Mouse (Mus musculus) brain, embryonic 14.5 days (tissue): ENCODE measurements at regions not wholly inside any gene's neighbourhood (a gene's known extent, or its start where the extent isn't known, plus 50 kb on each side); places are given as distances from the start of the nearest gene placed in this dataset.
A peak's percentile ranks its signal among the peaks of the same experiment; 100 is the strongest.

Source experiments
- DNase-seq: peaks from one replicate; pipeline ENCODE4 v3.0.0-alpha.2; 2011; ENCODE audit warnings: low read depth
- CTCF ChIP-seq: fragments of 200-500 bp; IDR thresholded peaks from 2 replicates; pipeline ENCODE4 v1.5.1; 2012; ENCODE audit warnings: inconsistent platforms, mild to moderate bottlenecking, moderate library complexity, borderline replicate concordance; ENCODE audit not compliant: insufficient read depth, insufficient read length; ENCODE audit errors: extremely low read depth
- POLR2A ChIP-seq: fragments of 200-500 bp; IDR thresholded peaks from 2 replicates; pipeline ENCODE4 v1.6.1; 2012; ENCODE audit warnings: mild to moderate bottlenecking, inconsistent platforms, borderline replicate concordance; ENCODE audit not compliant: poor library complexity, insufficient read depth, insufficient read length, severe bottlenecking; ENCODE audit errors: extremely low read depth

DNA sequence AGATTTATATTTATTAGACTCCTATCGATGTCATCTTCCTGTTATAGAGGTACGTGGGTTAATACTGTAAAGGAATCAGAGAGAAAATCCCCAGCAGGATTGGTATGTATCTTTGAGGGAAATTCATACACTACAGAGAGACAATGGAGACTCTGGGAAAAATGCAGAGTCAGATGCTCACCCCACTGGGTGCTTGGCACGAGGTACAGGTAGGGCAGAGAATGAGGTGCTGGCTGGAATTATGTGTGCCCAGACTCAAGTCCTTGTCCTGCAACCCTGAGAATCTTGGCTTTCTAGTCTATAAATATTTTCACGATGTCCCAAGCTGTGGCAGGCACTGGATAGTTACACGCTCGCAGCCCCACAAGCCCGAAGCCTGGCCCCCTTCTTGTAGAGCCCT lies 57.8 kb upstream of the Cry1 start:
- TF ChIP-seq CTCF: no peak
- TF ChIP-seq POLR2A: no peak
- no peak for DNase-seq

DNA sequence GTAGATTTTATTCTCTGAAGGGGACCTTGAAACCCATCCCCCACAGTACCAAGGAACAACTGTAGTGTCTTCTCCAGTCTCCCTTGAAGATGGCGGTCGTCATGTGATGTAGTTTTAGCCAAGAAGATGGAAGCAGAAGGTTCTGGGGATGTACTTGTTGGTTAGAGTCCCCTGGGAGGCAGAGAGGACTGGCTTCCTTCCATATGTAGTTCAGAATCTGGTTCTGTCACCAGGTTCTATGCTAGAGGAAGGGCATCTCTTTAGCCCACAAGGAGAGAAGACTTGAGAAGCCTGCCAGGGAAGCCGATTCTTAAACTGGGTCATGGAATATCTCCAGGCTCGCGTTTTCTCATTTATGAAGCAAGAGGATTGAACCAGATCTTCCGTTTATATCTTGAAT lies 58.7 kb upstream of the Cry1 start:
- TF ChIP-seq CTCF (no peak), POLR2A (no peak)
- DNase-seq: no peak

DNA sequence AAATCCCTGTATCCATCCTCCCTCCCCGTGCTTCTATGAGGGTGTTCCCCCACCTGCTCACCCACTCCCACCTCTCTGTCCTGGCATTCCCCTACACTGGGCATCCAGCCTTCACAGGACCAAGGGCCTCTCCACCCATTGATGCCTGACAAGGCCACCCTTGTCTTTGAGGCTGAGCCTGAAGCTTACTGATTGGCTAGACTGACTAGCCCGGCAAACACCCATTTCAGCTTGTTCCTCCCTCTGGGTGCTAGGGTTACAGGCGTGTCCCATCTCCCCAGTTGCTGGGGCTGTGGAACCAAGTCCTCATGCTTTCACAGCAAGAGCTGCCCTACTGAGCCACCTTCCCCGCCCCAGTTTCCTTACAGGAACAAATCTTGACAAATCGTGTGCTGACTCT lies 80.9 kb upstream of the Cry1 start:
- TF ChIP-seq CTCF (no peak), POLR2A (no peak)
- DNase-seq: peak; percentile 7

DNA sequence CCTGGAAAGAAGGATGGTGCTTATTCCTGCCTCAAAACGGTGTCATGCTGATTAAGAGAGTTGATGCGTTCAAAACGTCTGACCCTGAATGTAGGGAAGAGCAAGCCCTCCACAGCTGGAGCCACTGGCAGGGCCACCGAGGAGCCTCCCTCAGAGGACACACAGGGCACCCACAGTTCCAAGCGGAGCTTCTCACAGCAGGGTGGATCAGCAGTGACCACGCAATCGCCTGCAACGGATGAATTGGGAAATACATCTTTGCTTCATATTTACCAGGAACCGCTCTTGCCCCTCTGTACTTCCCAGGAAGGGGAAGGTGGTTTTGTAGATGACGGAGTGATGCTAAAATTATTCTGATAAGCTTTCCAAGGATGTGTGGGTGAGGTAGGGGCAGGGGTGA lies 81.3 kb upstream of the Cry1 start:
- no peak for DNase-seq
- no peak for TF ChIP-seq POLR2A
- TF ChIP-seq CTCF: no peak

DNA sequence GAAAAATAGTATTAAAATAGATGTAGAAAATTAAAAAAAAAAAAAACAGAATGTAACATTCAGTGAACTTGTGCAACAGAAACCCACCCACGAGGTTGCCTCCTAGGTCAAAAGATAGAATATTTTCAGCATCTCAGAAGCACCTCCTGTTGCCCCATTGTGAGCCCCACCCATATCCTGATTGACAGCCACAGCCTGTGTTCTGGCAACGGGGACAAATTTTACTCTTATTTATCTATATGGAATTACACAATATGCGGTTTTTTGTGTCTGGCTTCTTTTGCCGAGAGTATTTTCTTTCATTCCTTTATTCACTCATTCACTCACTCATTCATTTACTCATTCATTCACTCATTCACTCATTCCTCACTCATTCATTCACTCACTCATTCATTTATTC lies 81.9 kb upstream of the Cry1 start:
- no peak for TF ChIP-seq CTCF
- TF ChIP-seq POLR2A: no peak
- DNase-seq: no peak

DNA sequence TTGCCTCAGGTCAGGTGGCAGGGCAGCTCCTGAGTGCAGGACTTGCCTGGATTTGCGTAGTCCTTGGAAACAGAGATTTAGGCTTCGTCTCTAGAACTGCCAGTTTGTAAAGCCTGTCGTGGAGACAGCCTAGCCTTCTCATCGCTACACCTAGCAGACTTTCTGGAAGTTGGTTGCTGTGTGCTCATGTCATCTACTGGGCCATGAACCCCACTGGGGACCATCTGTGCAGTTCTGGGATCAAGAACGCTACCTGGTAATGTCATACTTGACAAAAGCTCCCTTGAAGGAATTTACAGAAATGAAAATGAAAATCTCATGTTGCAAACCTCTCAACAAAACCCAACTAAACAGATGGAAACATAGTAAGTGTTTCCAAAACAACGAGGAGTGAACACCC lies 85.3 kb upstream of the Cry1 start:
- no peak for TF ChIP-seq CTCF
- TF ChIP-seq POLR2A: no peak
- DNase-seq: no peak

DNA sequence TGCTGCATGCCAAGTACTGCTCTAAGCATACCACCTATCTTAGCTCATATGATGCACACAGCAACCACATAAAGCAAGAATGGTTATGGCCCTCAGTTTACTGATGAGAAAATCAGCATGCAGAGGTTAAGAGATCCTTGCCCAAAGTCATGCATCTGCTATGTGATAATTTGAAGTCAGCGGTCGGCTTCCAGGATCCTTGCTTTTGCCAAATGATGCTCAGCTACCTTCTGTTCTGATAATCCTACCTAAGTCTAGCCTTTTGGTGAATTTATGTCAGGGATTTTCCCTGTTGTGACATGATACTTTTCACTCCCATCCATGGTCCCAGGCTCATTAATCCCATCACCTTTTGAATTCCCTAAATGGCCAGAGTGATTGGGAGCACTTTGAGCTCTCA lies 91.9 kb upstream of the Cry1 start:
- TF ChIP-seq CTCF: no peak
- no peak for TF ChIP-seq POLR2A
- DNase-seq: no peak

DNA sequence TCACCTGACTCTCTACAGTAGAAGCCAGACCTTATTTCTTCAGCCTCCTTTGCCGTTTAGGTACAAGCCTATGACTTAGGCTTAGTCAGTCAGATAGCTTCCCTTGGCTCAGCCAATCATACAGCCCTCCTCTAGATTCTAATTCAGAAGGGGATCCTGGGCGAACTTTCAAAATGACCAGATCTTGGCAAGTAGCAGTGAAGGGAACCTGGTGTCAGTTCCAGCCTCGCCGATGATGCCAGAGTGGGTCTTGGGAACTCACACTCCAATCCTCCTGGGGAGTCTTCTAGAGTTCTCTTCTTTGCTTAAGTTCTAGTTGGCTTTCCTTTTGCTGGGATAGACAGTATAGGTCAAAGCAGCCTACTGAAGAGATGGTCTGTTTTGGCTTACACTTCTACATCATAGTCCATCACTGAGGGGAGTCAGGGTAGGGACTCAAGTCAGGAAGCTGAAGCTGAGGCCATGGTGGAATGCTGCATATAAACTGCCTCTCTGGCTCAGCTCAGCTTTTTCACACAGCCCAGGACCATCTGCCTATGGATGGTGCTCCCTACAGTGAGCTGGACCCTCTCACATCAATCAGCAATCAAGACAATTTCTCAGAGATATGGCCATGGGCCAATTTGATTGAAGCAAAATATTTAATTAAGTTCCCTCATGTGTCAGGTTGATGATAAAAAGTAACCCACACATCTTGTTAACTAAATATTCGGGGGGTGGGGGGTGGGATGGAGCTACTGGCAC lies 94.7 kb upstream of the Btbd11 start:
- peak; percentile 80 for DNase-seq
- TF ChIP-seq CTCF (no peak), POLR2A (no peak)

DNA sequence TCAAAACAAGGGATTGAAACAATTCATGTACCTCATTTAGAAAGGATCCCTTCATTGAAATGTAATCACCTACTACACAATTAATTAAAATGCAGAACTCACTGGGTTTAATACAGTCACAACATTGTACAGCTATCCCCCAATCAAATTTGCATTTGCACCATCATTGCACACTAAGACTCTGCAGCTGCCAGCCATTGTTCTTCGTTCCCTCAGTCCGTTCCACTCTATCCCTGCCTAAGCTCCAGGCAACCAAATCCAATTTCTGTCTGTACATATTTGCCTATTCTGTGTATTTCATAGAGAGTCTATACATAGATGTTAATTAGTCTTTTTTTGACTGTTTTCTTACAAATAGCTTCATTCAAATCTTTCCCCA lies 94.1 kb upstream of the Btbd11 start:
- DNase-seq: peak; percentile 89
- TF ChIP-seq CTCF (no peak), POLR2A (no peak)

DNA sequence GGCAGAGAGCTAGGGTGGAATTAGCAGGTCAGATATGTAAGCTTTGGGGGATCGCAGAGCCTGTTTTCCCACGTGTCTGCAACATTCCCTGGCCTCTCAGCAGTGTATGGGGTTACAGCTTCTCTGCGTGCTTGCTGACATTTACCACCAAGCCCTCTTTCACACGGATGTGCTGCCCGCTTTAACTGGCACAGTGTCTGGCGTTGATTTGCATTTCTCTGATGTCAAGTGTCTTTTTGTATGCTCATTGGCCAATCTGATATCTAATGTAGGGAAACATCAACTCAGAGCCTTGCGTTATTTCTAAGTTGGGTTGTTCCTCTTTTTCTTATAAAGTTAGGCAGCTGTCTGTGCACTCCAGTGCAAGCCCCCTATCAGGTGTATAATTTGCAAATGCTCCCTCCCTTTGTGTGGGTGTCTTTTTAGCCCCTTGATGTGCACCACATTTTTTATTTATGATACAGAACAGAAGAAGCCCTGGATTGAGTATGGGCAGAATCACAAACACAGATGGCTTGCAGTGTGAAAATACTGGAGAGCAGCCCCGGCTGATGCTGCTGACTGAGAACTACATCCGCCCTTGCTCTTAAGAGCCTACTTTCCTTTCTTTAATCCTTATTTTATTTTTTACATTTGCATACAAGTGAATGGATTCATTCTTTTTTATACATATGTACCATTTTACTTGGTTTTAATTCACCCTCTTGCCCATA lies 93.4 kb upstream of the Btbd11 start:
- DNase-seq: peak; percentile 74
- TF ChIP-seq POLR2A (no peak), CTCF (no peak)

DNA sequence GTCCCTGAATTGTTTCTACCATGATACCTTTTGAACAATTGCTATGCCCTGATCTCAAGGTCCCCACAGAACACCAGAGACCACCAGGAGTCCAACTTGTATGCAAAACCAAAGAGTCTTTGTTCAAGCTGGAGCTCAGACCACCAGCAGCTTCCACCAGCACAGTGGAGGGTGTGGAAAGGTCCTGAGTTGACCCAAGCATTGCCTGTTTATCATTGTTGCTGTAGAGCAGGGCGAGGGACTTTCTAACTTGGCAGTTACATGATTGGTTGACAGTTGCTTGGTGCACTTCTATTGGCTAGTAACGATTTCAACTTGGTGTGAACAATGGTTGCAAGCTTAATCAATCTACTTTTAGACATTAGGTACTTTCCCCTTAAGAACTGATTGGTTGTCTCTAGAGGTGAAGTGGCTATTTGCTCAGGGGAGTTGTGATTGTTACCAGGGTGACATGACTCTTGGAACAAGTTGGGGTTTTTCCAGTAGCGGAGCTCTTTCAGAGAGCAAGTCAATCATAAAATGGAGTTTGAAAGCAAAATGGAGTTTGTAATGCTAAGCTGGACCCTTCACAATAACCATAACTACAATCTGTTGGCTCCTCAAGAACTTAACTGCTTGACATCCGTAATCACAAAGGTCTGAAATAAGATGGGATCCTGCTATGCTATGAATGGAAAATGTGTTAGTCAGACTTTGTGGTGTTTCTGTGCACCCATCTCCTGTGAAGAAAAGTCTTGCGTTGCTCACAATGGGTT lies 91.3 kb upstream of the Btbd11 start:
- TF ChIP-seq CTCF: no peak
- no peak for TF ChIP-seq POLR2A
- DNase-seq: no peak
